Mouse (Mus musculus) retina, postnatal 7 days (tissue): ENCODE measurements at regions not wholly inside any gene's neighbourhood (a gene's known extent, or its start where the extent isn't known, plus 50 kb on each side); places are given as distances from the start of the nearest gene placed in this dataset.

Source experiments
- DNase-seq: peaks from one replicate; pipeline ENCODE4 v3.0.0-alpha.2; 2012; ENCODE audit warnings: low read depth, low spot score

DNA sequence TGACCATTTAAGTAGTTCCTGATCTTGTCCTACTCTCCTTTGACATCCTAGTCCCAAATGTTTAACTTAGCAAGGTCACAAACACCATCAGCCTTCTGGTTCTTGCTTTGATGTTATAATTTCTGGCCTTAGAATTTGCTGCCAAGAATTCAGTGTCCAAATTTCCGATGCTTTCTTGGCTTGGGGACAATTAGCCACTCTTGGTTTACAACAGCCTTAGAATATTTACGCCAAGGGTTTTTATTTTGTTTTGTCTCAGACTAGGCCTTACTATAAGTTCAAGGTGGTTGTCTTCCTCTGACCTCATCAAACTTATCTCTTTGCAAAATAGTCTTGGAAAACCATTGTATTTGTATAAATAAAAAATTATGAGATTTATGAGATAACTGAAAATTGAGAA lies 322.4 kb downstream of the Tfec start:
- DNase-seq, result no peak

- no peak for DNase-seq
Observed at GRCm38 (mm10) chr6:16572828-16573227, 325.4 kb downstream of the Tfec start.

DNA sequence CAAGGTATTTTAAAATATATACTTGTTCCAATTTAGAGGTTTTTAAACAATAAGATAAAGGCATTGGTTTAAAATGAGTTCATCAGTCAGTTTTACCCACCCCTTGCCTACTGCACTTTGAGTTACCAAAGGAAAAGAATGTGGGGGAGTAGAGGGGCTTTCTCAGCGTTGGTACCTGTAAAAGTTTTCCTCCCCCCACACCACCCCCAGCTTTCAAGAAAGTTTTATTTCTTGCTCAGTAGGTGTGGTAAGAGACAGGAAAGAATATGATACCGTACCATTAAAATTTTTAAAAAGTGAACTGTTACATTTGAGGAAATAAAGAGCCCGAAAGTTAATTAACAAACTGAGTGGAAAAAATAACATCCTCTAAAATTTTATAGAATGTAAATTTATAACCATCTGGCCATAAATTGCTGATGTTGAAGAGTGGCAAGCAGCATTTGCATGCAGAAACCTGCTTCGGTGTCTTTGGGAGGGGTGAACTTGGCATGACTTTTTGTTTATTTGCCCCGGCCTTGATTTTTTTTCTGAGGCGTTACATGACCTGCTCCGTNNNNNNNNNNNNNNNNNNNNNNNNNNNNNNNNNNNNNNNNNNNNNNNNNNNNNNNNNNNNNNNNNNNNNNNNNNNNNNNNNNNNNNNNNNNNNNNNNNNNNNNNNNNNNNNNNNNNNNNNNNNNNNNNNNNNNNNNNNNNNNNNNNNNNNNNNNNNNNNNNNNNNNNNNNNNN lies 346.1 kb downstream of the Tfec start:
- DNase-seq, result no peak

DNA sequence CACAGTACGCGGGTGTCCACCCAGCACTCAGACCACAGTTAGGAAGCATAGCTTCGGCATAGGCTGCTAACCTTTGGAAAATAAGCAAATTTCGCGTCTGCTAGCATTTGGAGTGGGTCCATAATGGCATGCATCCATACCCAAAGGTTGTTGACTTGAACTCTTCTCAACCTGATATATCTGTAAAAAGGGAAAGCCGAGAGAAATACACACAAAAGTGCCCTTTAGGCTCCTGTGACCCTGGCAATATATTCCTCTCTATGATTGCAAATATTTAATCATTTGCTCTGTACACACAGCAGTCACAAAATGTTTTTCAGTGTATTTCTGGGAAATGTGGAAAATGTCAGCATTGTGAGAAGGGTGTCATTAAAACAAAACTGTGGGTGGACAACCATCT lies 347.1 kb downstream of the Tfec start:
- DNase-seq, result no peak

DNA sequence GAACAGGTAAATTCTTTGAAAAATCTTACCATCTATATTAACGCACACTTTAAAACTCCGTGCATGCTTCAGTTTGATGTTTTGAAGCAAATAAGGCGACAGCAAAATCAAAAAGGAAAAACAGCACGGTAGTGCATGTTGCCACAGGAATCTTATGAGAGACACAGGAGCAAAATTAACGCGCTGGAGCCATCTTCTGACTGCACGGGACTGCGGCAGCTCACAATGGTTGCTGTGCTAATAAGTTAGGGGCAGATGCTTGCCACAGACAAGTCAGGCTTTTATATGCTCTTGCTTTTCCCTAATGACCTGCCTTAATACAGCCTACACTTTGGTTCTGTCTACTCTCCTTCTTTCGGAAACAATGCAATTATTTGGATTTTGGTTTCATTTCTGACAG lies 347.8 kb downstream of the Tfec start:
- DNase-seq, result no peak

GRCm38 (mm10) chr6:16514054-16514453 lies 384.2 kb downstream of the Tfec start:
- no peak for DNase-seq

DNA sequence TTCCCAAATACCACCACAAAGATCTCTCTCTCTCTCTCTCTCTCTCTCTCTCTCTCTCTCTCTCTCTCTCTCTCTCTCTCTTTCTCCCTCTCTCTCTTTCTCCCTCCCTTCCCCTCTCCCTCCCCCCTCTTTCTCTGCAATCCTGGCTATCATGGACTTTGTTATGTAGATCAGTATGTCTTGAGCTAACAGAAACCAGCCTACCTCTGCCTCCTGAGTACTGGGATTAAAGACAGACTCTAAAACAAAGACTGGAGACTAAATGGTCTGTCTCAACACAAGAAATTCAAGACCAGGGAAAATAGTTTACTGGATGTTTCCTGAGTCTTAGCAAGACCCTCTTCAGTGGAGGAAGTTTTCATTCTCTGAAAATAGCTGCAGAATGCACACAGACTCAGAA lies 384.7 kb downstream of the Tfec start:
- no peak for DNase-seq

DNA sequence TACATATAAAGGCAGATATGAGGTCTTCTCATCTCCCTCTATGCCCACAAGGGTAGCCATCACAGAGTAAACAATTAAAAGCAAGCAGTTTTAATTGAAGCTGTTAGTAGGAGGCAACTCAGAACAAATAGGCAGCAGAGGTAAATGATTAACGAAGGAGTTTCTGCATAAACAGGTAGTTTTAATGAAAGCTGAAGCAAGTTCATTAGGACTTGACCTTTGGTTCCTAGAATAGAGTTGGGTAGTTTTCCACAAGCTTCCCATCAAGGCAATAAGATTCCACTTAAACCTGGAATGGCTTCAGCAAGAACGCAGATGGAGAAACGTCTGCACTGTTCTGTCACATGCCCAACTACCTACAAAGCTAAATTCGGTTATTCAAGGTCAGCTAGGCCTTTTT lies 394.4 kb downstream of the Tfec start:
- no peak for DNase-seq

DNA sequence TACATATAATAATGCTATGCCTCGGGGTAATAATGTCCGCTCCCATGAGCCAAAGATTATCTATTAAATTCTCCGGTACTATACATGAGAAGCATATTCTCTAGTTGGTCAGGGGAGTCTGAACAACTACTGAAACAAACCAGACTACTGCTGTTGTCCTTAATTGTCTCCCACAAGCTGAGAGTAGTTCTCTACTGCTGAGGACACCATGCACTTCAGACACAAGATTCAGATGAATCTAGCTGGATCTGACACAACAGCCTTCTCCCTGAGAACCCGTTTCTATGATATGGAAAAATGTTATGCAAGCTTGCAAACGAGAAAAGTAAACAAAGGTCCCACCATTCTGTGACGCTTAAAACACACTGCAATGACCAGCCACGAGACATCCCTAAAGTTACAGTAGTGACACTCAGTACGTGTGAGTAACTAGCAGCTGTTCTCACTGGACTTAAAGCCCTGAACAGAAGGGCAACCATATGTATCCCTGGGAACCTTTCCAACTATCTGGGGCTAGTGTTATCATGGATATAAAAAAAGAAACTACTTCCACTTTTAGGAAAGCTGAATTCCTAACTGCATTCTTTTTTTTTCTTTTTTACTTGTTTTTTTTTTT lies 411.1 kb downstream of the Tfec start:
- DNase-seq, result no peak

DNA sequence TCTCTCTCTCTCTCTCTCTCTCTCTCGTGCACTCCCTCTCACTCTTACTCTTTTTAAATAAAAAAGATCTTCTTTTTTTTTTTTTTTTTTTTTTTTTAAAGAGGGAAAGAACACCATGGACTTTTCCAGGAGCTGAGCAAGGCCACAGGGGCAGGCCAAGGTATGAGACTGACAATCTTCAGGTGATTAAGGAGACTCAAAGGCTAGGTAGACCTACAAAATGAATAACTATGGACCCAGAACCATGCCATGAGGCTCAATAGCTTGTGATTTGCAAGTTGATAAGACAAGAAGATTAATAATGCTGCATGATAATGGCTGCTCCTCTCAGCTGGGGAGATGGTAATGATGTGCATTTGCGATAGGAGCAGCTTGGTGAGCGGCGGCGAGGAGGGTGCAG lies 414.9 kb downstream of the Tfec start:
- no peak for DNase-seq

GRCm38 (mm10) chr6:16468693-16469375 lies 429.4 kb downstream of the Tfec start:
- no peak for DNase-seq

DNA sequence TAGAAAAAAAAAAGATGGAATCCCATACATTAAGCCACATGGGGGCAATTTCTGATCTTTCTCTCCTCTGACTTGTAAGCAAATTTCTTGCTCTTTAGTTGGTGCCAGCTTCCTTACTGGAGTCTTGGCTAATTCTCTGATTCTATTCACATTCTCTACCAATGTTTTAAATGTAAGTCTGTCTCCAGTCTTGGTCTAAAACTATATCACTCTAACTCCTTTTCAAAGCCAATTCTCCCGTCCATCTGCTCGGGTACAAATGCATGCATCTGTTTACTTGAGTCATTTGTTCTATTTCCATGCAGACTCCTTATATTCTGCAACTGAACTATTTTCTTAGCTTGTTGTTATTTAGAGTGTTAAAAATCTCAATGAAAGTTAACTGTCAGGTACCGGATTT lies 440.0 kb downstream of the Tfec start:
- DNase-seq, result no peak
